Mouse (Mus musculus): ENCODE results near the gene Atg3. TPM values are rescaled to one million over a fixed set of nuclear protein-coding genes. Genes with fewer than 3 reads are reported as not detected.

Gene Atg3
- 17.2 and 26.2 TPM in 2 replicates for polyA plus RNA-seq (2011; ENCODE audit: insufficient read depth, insufficient read length, low replicate concordance, missing spikeins)

DNA sequence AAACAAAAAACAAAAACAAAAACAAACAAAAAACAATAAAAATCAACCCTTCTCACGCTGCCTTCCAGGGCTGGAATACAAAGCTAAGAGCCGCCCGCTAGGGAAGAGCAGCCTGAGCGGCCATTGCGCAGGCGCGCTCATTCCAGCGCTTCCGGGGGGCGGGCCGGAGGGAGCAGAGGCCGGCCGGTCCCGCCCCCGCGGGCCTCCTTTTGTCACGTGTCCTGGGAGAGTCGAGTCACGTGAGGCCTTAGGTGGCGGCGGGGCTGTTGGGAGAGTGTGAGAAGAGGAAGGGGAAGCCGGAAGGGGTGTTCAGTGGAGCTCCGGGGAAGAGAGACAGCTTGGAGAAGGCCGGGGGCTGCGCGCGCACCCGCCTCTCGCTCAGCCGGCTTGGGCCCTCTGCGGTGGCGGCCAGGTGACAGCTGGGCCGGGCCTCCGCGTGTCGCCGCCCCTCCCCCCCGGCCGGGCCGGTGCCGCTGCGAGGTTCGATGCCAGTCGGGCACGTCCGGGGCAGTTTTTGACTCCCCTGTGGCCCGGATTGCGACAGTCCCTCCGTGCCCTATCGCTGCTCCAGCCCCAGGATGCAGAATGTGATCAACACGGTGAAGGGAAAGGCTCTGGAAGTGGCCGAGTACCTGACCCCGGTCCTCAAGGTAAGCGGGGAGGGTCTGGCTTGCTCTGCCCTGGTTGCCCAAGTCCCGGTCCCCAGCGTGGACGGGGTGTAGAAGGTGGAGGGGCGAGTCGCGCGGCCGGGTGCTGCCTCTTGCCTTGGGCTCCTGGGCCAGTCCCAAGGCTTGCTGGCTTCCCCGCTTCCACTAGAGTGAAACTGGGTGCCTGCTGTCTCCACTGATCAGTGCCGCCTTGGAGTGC is at the start of gene Atg3, which contains the start of gene Slc35a5:
TSS of gene Atg3 (plus strand) at position 264 of the 867 bp plus-strand sequence.
TSS of gene Slc35a5 (minus strand) at position 185 of the 867 bp plus-strand sequence.
- WGBS: under 1% methylated on average over 64 of the region's 64 CpGs
- Histone ChIP-seq H3K27ac (ENCODE audit: control insufficient read depth, insufficient read depth, low read depth, low read length, poor library complexity) (peak within 1 kb of the TSS; percentile 96), H3K4me3 (replicated peaks; ENCODE audit: control insufficient read depth, low read depth, low read length) (peak within 1 kb of the TSS; percentile 98), H3K4me1 (ENCODE audit: control insufficient read depth, insufficient read depth, low read length) (no peaks in the 10 kb centered on the region; the same call in 1 of the 2 replicates)
- peak; percentile 35; the same call in 1 of the 2 replicates for TF ChIP-seq POLR2A (IDR thresholded peaks at IDR 0.05; ENCODE audit: borderline replicate concordance, control insufficient read depth, low read depth, low read length)
- TF ChIP-seq CTCF (IDR thresholded peaks at IDR 0.05; ENCODE audit: control insufficient read depth, insufficient read depth, low read length): no peak

DNA sequence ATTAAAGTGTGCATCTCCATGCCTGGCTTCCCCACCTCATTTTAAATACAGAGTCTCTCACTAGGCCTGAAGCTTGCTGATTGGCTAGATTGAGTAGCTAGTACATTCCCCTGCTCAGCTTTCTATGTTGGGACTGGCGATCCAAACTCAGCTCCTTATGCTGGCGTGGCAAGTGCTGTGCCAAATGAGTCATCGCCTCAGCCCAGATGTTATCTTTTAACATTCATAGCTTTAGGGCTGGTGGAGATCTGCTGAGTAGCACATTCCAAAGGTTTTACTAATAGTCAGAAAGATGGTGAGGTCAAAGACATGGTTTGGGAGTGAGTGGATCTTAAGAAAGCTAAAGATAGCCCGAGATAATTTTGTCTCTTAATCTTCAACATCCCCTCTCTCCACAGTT is 48.1 kb upstream of the Atg3 start:
- WGBS: 60% methylated on average over 4 of the region's 4 CpGs
- no peak for TF ChIP-seq POLR2A (IDR thresholded peaks at IDR 0.05; ENCODE audit: borderline replicate concordance, control insufficient read depth, low read depth, low read length)
- TF ChIP-seq CTCF (IDR thresholded peaks at IDR 0.05; ENCODE audit: control insufficient read depth, insufficient read depth, low read length): no peak
- H3K4me3 ChIP-seq (replicated peaks; ENCODE audit: control insufficient read depth, low read depth, low read length): no peak overlapping the region
- H3K27ac ChIP-seq (ENCODE audit: control insufficient read depth, insufficient read depth, low read depth, low read length, poor library complexity): no peak overlapping the region
- H3K4me1 ChIP-seq (ENCODE audit: control insufficient read depth, insufficient read depth, low read length): no peaks in the 10 kb centered on the region; the same call in 1 of the 2 replicates

DNA sequence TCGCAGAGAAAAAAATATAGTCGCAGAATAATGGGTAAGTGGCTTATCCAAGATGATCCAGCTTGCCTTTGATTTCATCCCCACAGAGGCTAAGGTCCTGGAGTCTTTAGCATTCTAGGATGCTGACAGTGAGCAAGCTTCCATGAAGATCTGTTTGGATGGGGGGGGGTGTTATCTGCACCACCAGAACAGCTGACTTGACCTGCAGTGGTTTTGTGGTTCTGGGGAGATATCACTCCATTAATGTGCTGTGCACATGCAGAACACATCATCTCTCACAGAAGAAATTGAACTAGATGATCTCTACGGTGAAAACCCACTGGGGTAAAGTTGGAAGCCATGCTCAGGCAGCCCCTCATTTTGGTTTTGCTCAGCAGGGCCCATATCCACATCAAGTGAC is 41.4 kb upstream of the Atg3 start:
- Histone ChIP-seq H3K4me3 (replicated peaks; ENCODE audit: control insufficient read depth, low read depth, low read length) (no peak overlapping the region), H3K27ac (ENCODE audit: control insufficient read depth, insufficient read depth, low read depth, low read length, poor library complexity) (no peak overlapping the region), H3K4me1 (ENCODE audit: control insufficient read depth, insufficient read depth, low read length) (no peaks in the 10 kb centered on the region)
- 67% methylated on average over 3 of the region's 3 CpGs for WGBS
- TF ChIP-seq POLR2A (IDR thresholded peaks at IDR 0.05; ENCODE audit: borderline replicate concordance, control insufficient read depth, low read depth, low read length): no peak
- TF ChIP-seq CTCF (IDR thresholded peaks at IDR 0.05; ENCODE audit: control insufficient read depth, insufficient read depth, low read length): no peak

DNA sequence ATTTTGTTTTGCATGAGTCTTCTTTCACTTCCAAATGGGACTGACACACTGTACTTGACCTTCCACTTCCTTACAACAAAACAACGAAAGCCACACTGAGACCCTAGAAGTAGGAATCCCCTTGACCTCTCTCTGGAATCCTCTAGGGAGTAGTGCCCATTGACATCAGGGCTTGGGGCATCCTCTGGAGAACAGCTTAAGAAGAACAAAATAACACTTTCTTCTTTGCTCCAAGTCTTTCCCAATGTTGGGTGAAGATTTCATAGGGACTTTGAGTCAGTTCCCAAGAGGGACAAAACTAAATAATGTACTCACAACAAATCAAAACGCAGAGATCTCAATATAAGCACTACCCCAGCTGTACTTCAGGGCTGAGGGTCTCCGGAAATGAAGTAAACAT is 39.8 kb upstream of the Atg3 start:
- Histone ChIP-seq H3K4me3 (replicated peaks; ENCODE audit: control insufficient read depth, low read depth, low read length) (no peak overlapping the region), H3K27ac (ENCODE audit: control insufficient read depth, insufficient read depth, low read depth, low read length, poor library complexity) (no peak overlapping the region), H3K4me1 (ENCODE audit: control insufficient read depth, insufficient read depth, low read length) (no peaks in the 10 kb centered on the region)
- WGBS: 75% methylated on average over 3 of the region's 3 CpGs
- TF ChIP-seq POLR2A (IDR thresholded peaks at IDR 0.05; ENCODE audit: borderline replicate concordance, control insufficient read depth, low read depth, low read length): no peak
- TF ChIP-seq CTCF (IDR thresholded peaks at IDR 0.05; ENCODE audit: control insufficient read depth, insufficient read depth, low read length): no peak

DNA sequence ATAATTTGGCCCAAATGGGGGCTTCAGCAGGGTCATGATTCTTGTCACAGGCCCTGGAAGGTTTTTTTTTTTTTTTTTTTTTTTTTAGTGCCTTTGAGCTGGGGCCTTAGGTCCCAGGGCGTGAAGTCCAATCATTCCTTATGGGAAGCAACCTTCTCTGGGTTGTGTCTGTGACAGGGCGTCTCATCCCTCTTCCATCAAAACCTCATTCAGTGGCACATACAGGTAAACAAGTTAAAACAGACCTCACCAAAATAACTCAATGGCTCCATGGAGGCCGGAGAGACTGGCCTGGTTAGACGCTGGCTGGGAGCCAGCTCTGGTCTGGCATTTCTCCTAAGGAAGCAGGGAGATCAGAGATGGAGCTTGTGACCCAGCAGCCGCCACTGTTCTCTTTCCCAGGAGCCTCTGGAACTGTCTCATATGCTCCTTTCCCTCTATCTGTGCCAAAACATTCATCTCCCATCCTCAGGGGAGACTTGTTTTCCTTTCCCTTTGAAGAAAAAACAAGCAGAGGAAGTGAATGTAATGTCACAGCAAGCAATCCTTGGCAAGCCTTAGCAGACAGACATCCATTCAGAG is 37.6 kb upstream of the Atg3 start:
- no peak overlapping the region for H3K27ac ChIP-seq (ENCODE audit: control insufficient read depth, insufficient read depth, low read depth, low read length, poor library complexity)
- TF ChIP-seq POLR2A (IDR thresholded peaks at IDR 0.05; ENCODE audit: borderline replicate concordance, control insufficient read depth, low read depth, low read length): no peak
- no peak for TF ChIP-seq CTCF (IDR thresholded peaks at IDR 0.05; ENCODE audit: control insufficient read depth, insufficient read depth, low read length)
- no peak overlapping the region for H3K4me3 ChIP-seq (replicated peaks; ENCODE audit: control insufficient read depth, low read depth, low read length)
- H3K4me1 ChIP-seq (ENCODE audit: control insufficient read depth, insufficient read depth, low read length): no peaks in the 10 kb centered on the region
- 74% methylated on average over 5 of the region's 5 CpGs for WGBS

DNA sequence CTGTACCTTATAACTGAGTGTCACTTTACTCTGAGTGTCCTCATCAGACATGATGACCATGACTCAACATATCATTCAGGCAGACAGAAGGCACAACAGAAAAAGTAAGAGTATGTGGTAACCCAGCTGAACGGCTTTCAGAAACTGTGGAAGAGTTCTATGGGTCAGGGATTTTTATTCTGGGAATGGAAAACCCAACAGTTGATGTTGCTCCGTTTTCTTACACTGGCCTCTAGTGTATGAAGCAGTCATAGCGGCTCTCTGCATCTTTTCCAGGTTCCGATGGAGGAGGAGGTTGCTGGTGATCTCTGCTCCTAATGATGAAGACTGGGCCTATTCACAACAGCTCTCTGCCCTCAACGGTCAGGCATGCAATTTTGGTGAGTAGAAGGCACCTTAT is 36.0 kb upstream of the Atg3 start:
- TF ChIP-seq POLR2A (IDR thresholded peaks at IDR 0.05; ENCODE audit: borderline replicate concordance, control insufficient read depth, low read depth, low read length) (no peak), CTCF (IDR thresholded peaks at IDR 0.05; ENCODE audit: control insufficient read depth, insufficient read depth, low read length) (no peak)
- 66% methylated on average over 5 of the region's 5 CpGs for WGBS
- Histone ChIP-seq H3K4me1 (ENCODE audit: control insufficient read depth, insufficient read depth, low read length) (no peaks in the 10 kb centered on the region), H3K4me3 (replicated peaks; ENCODE audit: control insufficient read depth, low read depth, low read length) (no peak overlapping the region), H3K27ac (ENCODE audit: control insufficient read depth, insufficient read depth, low read depth, low read length, poor library complexity) (no peak overlapping the region)

DNA sequence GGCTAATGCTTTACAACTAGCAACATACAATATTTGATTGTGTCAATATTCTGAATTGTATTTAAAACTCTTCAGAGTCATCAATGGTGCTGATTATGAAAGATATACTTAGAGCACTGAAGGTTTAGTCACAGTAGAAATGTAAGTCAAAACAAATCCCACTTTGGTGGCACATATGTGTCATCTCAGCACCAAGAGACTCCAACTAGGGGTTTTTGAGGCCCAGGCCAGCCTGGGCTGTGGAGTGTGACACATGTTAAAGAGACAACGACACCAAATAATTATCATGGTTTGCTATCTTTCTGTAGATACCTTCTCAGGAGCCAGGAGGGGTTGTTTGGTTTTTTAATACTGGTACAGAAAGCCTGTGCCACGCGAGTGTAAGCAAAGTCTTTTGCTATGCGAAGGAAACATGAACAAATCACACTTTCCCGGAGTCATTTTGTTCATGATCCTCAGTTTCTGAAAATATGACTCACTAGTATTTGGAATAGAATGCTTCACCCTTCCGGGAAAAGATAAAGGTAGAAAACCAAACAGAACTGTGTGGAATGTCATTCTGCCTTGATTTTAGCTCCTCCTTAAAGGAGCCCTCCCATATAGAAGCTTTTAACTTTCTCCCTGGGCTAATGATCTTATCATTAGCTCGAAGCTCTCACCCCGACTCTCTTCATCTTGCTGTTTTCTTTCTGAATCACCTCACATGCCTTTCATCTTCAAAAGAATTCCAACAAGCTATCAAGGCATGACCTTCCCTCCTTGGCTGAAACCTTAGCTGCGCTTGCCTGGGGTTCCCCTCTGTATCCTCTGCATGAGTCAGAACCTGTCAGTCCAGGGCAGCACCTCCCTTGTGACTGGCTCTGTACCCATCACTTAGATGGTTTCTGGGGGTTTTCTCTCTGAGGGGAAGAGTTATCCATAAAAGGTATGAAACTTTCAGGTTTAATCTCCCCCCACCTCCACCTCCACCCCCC is 34.1 kb upstream of the Atg3 start:
- 83% methylated on average over 9 of the region's 9 CpGs for WGBS
- Histone ChIP-seq H3K4me1 (ENCODE audit: control insufficient read depth, insufficient read depth, low read length) (no peaks in the 10 kb centered on the region), H3K4me3 (replicated peaks; ENCODE audit: control insufficient read depth, low read depth, low read length) (no peak overlapping the region), H3K27ac (ENCODE audit: control insufficient read depth, insufficient read depth, low read depth, low read length, poor library complexity) (no peak overlapping the region)
- TF ChIP-seq CTCF (IDR thresholded peaks at IDR 0.05; ENCODE audit: control insufficient read depth, insufficient read depth, low read length) (no peak), POLR2A (IDR thresholded peaks at IDR 0.05; ENCODE audit: borderline replicate concordance, control insufficient read depth, low read depth, low read length) (no peak)
